Mouse (Mus musculus) cerebellum, postnatal 4 days (tissue): Measurements from ENCODE around the gene Sypl.

ENCODE experiments used
- DNase-seq, 2 experiments: peaks; one replicate each; pipeline ENCODE4 v3.0.0; 2022; ENCODE audit warnings: low spot score in 2 of 2, mixed read lengths in 1 of 2

The Sypl gene

GRCm38 (mm10) chr12:32953596-32954215, at the start of gene Sypl:
Sypl (plus strand) TSS chr12:32953891.
- peak; percentile 89 to 94 for DNase-seq

GRCm38 (mm10) chr12:32909686-32910085, 44.0 kb upstream of the Sypl start:
- no peak for DNase-seq

GRCm38 (mm10) chr12:32910092-32910491, 43.6 kb upstream of the Sypl start:
- peak in 1 of 2 experiments; percentile 58 for DNase-seq

- DNase-seq, result peak in 1 of 2 experiments; percentile 46
Observed at GRCm38 (mm10) chr12:32910560-32911194, 43.0 kb upstream of the Sypl start.

GRCm38 (mm10) chr12:32911569-32911968, 42.1 kb upstream of the Sypl start:
- no peak for DNase-seq

- no peak for DNase-seq
Observed at GRCm38 (mm10) chr12:32912772-32913171, 40.9 kb upstream of the Sypl start.

GRCm38 (mm10) chr12:32918683-32919082, 35.0 kb upstream of the Sypl start:
- no peak for DNase-seq

GRCm38 (mm10) chr12:32919091-32919490, 34.6 kb upstream of the Sypl start:
- DNase-seq, result no peak

- no peak for DNase-seq
Observed at GRCm38 (mm10) chr12:32919527-32919926, 34.2 kb upstream of the Sypl start.

- DNase-seq, result peak in 1 of 2 experiments; percentile 32
Observed at GRCm38 (mm10) chr12:32920185-32920788, 33.4 kb upstream of the Sypl start.

GRCm38 (mm10) chr12:32921071-32921470, 32.6 kb upstream of the Sypl start:
- DNase-seq, result no peak

GRCm38 (mm10) chr12:32921532-32922131, 32.1 kb upstream of the Sypl start:
- no peak for DNase-seq

- no peak for DNase-seq
Observed at GRCm38 (mm10) chr12:32924245-32924644, 29.4 kb upstream of the Sypl start.

- DNase-seq, result peak in 1 of 2 experiments; percentile 19
Observed at GRCm38 (mm10) chr12:32926331-32927172, 27.1 kb upstream of the Sypl start.

- DNase-seq, result no peak
Observed at GRCm38 (mm10) chr12:32927231-32927835, 26.4 kb upstream of the Sypl start.

GRCm38 (mm10) chr12:32928180-32928579, 25.5 kb upstream of the Sypl start:
- no peak for DNase-seq

- no peak for DNase-seq
Observed at GRCm38 (mm10) chr12:32929831-32930513, 23.7 kb upstream of the Sypl start.

GRCm38 (mm10) chr12:32930566-32930965, 23.1 kb upstream of the Sypl start:
- no peak for DNase-seq

- DNase-seq, result no peak
Observed at GRCm38 (mm10) chr12:32936246-32936946, 17.3 kb upstream of the Sypl start.

- no peak for DNase-seq
Observed at GRCm38 (mm10) chr12:32941141-32941540, 12.6 kb upstream of the Sypl start.
